Mouse (Mus musculus): Measurements from ENCODE around the gene Rangap1.

DNA sequence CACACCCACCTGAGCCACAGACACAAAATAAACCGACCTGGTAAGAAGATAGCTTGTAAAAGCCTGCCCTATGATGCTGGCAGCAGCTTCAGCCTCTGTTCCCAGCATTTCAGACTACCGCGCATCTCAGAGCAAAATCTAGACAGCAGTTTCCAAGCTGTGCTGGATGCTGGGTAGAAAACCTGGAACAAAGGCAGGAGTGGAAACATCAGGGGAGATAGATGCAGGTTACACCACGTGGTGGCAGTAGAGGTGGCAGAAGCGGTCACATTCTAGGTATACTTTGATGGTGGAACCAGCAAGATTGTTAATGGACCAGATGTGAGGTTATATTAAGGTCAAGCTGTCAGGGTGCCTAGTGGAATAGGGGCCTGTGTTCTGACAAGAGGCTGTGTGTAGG lies 39.4 kb upstream of the Rangap1 start:
- TF ChIP-seq GATA1 (IDR thresholded peaks at IDR 0.05; ENCODE audit: borderline replicate concordance, low read length), result no peak
- TF ChIP-seq FLI1 (IDR thresholded peaks at IDR 0.05; ENCODE audit: low read length), result no peak

All from megakaryocyte, embryonic 14.5 days (primary cell).